In the genomic region with DNA sequence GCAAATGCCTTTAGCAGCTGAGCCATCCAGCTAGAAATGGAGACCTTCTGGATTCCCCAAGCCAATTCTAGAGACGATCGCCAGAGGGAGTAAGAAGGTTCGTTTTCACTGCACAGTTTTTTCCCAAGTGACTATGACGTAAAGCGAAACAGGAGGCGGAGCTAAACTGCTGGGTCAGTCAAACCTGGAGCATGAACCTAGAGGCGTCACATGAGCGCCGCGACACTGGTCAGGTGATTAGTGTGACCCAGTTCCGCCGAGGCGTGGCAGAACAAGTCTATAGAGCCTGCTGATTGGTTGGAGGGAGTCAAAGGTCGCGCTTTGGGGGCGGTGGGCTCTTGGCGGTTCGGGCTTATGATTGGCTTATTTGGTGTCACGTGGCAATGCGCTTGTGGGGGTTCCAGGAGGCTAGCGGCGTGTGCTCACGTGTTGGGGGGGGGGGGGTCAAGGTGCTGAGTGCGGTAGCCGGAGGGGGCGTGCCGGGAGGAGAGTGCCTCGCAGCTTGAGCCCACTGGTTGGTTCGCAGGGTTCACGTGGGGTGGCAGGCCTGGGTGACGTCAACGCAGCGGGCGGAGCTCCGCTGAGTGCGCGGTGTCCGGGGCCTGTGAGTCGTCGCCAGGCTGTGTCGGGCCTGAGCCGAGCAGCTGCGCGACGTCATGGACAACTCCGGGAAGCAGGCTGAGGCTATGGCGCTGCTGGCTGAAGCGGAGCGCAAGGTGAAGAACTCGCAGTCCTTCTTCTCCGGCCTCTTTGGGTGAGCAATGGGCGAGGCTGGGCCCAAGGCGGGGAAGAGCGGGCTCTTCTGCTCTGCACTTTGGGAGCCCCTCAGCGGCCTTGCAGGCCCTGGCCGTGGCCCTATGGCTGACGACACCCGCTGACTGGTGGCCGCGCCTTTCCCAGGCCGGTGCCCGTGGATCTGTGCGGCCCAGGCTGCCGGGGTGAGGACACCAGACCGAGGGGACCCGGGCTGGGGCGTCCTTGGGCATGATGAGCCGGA, we compare ENCODE assay signal across 8 mouse cellular contexts. TPM values are rescaled to one million over a fixed set of nuclear protein-coding genes. Genes with fewer than 3 reads are reported as not detected.
DNase-seq lines count a peak whose midpoint lies in the region; ATAC-seq lines count a peak whose summit lies in the region.

A gene (plus strand): TSS at position 438 of the 997 bp plus-strand sequence.

- H3K27me3 ChIP-seq in hindbrain, embryonic 12.5 days = peaks cover 12% of the 10 kb centered on the region; the same call in 1 of the 2 replicates

- peak within 1 kb of the TSS; percentile 99 for H3K9ac ChIP-seq in hindbrain, embryonic 12.5 days

- H3K36me3 ChIP-seq in hindbrain, embryonic 12.5 days = peaks cover 12% of the 10 kb centered on the region; the same call in 1 of the 2 replicates

- H3K27ac ChIP-seq in hindbrain, embryonic 12.5 days = peak within 1 kb of the TSS; percentile 62

- no peaks in the 10 kb centered on the region for H3K9me3 ChIP-seq in hindbrain, embryonic 12.5 days (replicated peaks)

- ATAC-seq in hindbrain, embryonic 12.5 days (ENCODE audit: low FRiP score) = peak; percentile 99

- under 1% methylated on average over 68 of the region's 68 CpGs for WGBS in hindbrain, embryonic 12.5 days

- H3K4me2 ChIP-seq in hindbrain, embryonic 12.5 days (replicated peaks) = peak within 1 kb of the TSS; percentile 97

- peaks cover 32% of the 10 kb centered on the region for H3K4me1 ChIP-seq in hindbrain, embryonic 12.5 days

- peak within 1 kb of the TSS; percentile 95 for H3K4me3 ChIP-seq in hindbrain, embryonic 12.5 days

- peak; percentile 100 for DNase-seq in NIH3T3 (ENCODE audit: low read depth)
- peak; percentile 99 for DNase-seq in cerebellum, postnatal 10 days
- DNase-seq in frontal cortex, postnatal 10 days (ENCODE audit: low spot score in 2 of 2) = peak; percentile 99 to 100
- peak; percentile 96 to 100 for DNase-seq in layer of hippocampus, postnatal 14 days (ENCODE audit: low spot score in 2 of 2)
- DNase-seq in lung, postnatal 14 days = peak; percentile 97
- DNase-seq in retina, adult 2 months (ENCODE audit: low read depth, low spot score) = peak; percentile 100
- DNase-seq in thymus, postnatal 36 days = peak; percentile 96 to 99

RNA-seq across cellular contexts. Expression of the gene that starts here (rescaled TPM):
- 182 and 191 TPM in 2 replicates for polyA plus RNA-seq in hindbrain, embryonic 12.5 days (2016; fragmentation: Nextera tagmentation; extraction: Ambion mirVana)
- 100 to 1,000 TPM; 240 to 259 TPM for total RNA-seq in layer of hippocampus, postnatal 14 days (2021)

Comparison
In these comparisons a context has a peak if more than half of its experiments do, and no peak if none do; other contexts are left out.
1. Peak in every context shown above with its lines: DNase-seq, ATAC-seq, H3K4me3 ChIP-seq and H3K27ac ChIP-seq.